Mouse (Mus musculus) cerebellum, adult 2 months (tissue): ENCODE results near the gene Bcr. TPM values are rescaled to one million over a fixed set of nuclear protein-coding genes. Genes with fewer than 3 reads are reported as not detected.

Experiments
- DNase-seq, 2 experiments: peaks; one replicate each; pipeline ENCODE4 v3.0.0; 2021
- H3K27ac ChIP-seq: fragments of 200-500 bp; 2 replicates; pipeline ENCODE4 v1.5.1; 2012; ENCODE audit warnings: low read length, control low read depth, inconsistent platforms; ENCODE audit not compliant: insufficient read depth
- H3K27me3 ChIP-seq: fragments of 200-500 bp; 2 replicates; pipeline ENCODE4 v1.6.1; 2012; ENCODE audit warnings: inconsistent platforms, mild to moderate bottlenecking, low read length, moderate library complexity; ENCODE audit not compliant: control insufficient read depth, insufficient read depth
- H3K4me1 ChIP-seq: fragments of 200-500 bp; 2 replicates; pipeline ENCODE4 v1.6.1; 2011; ENCODE audit warnings: low read length; ENCODE audit not compliant: control insufficient read depth, insufficient read depth
- H3K4me3 ChIP-seq: fragments of 200-500 bp; replicated peaks from 2 replicates; pipeline ENCODE3; 2011; ENCODE audit warnings: mild to moderate bottlenecking, low read depth, low read length, control low read depth; ENCODE audit not compliant: insufficient read depth
- CTCF ChIP-seq: fragments of 200-500 bp; IDR thresholded peaks from 2 replicates; pipeline ENCODE4 v1.5.1; 2011; ENCODE audit warnings: low read depth, mild to moderate bottlenecking, control low read depth, low read length, moderate library complexity, borderline replicate concordance; ENCODE audit not compliant: insufficient read depth
- POLR2A ChIP-seq: fragments of 200-500 bp; IDR thresholded peaks from 2 replicates; pipeline ENCODE4 v1.6.1; 2011; ENCODE audit warnings: low read length, control low read depth, borderline replicate concordance; ENCODE audit not compliant: insufficient read depth
- WGBS: fragments of 180-500 bp; shearing (Covaris S2); methylation state at CpG from one replicate; pipeline ENCODE4 v1.1.7; 2018; 5-methylcytosine and 5-hydroxymethylcytosine counted together
- polyA plus RNA-seq: library from polyadenylated mRNA; depleted of rRNA; stranded (reverse); fragments of >200 nt; gene quantifications from 2 replicates; pipeline ENCODE4 v1.2.3, GENCODE M21; 2012

The Bcr gene
- polyA plus RNA-seq, 1 experiment, result 44.4 TPM

DNA sequence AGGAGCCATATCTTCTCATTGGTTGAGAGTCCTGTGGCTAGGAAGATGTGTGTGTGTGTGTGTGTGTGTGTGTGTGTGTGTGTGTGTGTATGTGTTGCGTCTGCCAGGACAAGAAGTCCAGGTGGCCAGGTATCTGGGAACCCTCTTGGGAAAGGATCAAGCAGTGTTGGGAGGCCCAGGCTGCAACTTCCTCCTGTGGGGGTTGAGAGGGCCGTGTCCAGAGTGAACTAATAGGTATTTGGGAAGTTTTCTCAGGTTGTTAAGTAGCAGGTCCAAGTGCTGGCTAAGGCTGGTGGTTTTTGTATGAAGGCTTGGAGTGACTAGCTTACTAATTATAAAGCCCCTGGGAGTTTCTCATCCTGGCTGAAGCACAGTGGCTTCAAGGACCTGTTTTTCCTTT lies 7.7 kb downstream of the Bcr start:
- H3K27me3 ChIP-seq, result no peaks in the 10 kb centered on the region
- H3K4me3 ChIP-seq, result no peak overlapping the region
- TF ChIP-seq CTCF (no peak), POLR2A (no peak)
- peaks cover 19% of the 10 kb centered on the region for H3K4me1 ChIP-seq
- H3K27ac ChIP-seq, result no peak overlapping the region
- WGBS, result 16% methylated on average over 2 of the region's 2 CpGs
- no peak for DNase-seq

DNA sequence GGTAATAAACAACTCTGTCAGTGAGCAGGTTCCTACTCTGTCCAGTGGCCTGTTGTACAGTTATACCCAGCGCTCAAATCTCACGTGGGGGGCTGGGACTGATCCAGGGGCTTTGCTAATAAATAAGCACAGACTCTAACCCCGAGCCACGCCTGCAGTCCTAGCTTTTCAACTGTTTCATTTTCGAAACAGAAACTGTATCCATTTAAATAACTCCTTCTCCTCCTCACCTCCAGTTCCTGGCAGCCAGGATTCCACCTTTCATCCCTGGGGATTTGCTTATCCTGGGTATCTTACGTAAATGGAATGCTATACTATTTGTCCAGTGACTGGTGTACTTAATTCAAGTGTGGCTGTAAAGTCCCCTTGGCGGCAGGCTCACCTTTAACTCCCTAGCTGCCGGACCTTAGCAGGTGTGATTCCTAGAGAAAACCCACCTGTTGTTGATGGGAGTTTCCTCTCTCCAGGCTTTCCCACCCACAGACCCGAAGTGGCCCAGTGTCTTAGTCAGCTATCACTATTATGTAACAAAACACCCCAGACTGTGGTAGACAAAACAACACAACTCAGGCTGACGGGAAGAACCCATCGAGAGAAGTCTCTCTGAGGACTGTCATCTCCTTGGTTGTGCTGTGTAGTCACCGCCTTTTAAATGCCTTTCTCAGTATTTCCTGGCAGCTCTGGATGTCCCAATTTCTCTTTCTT lies 8.4 kb downstream of the Bcr start:
- Histone ChIP-seq H3K4me3 (no peak overlapping the region), H3K27ac (no peak overlapping the region), H3K4me1 (peaks cover 13% of the 10 kb centered on the region), H3K27me3 (no peaks in the 10 kb centered on the region)
- TF ChIP-seq CTCF, result no peak
- TF ChIP-seq POLR2A, result no peak
- no peak for DNase-seq
- 65% methylated on average over 12 of the region's 12 CpGs for WGBS

DNA sequence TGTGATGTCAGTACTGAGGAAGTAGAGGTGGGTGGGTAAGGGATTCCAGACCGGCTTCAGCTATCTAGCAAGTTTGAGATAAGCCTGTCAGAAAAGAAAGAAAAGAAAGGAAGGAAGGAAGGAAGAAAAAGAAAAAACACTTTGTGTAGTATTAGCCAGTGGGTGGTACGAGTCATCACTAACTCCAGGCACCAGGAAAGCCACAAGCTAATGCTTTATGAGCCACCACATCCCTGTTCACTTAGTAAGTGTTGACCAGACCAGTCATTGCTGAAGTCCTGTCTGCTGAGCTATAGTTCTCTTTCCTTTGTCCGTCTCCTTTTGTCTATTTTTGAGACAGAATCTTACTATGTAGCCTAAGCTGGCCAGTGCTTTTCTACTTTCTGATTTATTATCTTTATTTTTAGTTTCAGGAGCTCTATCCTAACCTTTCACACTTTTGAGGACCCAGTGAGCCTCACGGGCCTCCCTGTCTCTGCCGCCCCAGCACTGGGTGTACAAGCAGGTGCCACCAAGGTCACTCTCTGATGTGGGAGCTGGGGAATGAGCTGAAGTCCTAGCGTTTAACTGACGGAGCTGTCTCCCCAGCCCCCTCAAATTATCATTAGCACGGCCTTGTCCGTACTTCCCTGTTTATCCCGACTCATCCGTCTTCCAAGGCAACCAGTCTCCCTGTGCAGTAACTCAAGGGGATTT lies 10.0 kb downstream of the Bcr start:
- H3K27ac ChIP-seq, result no peak overlapping the region
- TF ChIP-seq CTCF (no peak), POLR2A (no peak)
- peaks cover 13% of the 10 kb centered on the region for H3K4me1 ChIP-seq
- DNase-seq, result no peak
- WGBS, result 88% methylated on average over 11 of the region's 11 CpGs
- H3K4me3 ChIP-seq, result no peak overlapping the region
- H3K27me3 ChIP-seq, result no peaks in the 10 kb centered on the region

DNA sequence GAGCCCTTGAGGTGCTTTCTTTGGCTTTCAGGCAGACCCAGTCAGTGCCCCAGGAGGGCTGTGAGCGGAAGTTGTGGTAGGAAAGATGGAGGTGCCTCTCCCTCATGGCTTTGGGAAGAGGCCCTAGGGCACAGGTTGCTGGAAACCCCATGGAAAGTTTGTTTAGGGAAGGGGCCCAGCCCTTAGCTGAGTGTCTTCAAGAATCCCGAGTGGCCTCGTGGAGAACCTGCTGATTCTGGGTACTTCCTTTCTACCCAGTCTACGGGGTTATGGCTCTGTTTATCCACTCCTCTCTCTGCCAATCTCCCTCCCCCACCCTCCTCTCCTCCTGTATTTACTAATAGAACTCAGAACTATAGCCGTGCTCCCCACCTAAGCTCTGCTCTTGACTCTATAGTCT lies 15.3 kb downstream of the Bcr start:
- H3K4me3 ChIP-seq, result no peak overlapping the region
- H3K4me1 ChIP-seq, result peaks cover 20% of the 10 kb centered on the region
- no peak for DNase-seq
- TF ChIP-seq POLR2A (no peak), CTCF (no peak)
- no peaks in the 10 kb centered on the region for H3K27me3 ChIP-seq
- H3K27ac ChIP-seq, result no peak overlapping the region
- 78% methylated on average over 5 of the region's 5 CpGs for WGBS

DNA sequence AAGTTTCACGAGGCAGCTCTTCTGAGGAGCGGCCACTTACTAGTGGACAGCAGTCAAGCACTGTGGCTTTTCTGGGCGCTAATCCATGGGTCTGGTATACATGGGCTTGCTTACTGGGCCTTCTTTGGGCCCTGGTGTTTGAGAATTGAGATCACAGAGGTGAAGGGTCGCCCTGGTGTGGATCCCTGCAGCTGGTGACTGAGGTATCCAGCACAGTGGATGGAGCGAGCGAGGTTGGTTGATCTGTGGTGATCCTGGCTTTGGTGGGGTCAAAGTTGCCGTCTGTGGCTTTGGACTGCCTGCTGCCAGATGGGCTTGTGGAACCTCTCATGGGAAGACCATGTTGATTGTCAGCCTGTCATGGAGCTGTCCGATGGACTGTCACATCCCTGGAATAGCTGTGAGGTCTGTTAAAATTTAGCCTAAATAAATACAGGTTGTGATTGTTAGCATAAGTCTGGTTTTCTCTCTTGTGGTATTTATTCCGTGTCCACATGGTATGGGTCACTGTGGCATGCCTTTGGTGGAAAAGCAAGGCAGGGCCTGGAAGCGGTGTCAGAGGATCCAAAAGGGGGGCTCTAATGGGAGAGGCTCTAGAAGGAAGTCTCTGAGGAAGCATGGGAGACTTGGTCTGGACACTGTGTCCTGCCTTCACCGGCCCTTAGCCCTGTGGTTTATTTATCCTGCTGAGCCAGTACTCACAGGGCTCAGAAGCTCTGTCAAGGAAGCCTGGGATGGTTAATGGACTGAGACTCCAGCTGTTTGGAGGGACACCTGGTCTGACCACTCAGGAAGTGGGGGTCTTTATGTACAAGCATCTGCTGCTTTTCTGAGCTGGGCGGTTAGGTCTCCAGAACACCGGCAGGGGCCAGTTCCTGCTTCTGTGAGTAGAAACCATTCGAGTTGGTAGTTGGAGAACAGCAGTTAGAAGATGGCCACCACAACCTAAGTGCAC lies 18.1 kb downstream of the Bcr start:
- TF ChIP-seq POLR2A (no peak), CTCF (no peak)
- Histone ChIP-seq H3K27me3 (no peaks in the 10 kb centered on the region), H3K4me1 (peaks cover 16% of the 10 kb centered on the region; the same call in 1 of the 2 replicates), H3K27ac (no peak overlapping the region), H3K4me3 (no peak overlapping the region)
- 88% methylated on average over 14 of the region's 14 CpGs for WGBS
- DNase-seq, result no peak

DNA sequence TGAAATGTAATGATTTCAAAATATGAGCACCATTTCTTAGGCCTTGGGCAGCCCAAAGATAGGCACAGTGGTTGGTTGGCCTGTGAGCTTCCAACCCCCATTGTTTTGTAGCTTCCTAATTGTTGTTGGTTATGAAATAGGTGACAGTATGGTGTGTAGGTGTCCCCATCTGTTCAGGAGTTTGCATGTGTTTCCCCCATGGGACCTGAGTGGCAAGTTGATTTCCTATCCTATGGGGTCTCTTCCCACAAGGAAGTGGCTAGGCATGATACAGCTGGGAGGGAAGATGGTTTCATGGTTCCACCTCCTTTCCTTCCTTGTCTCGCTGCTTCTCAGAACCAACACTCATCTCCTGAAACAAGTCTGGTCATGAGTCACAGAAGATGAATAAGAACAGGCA lies 24.9 kb downstream of the Bcr start:
- Histone ChIP-seq H3K4me1 (no peaks in the 10 kb centered on the region), H3K4me3 (no peak overlapping the region), H3K27me3 (no peaks in the 10 kb centered on the region), H3K27ac (no peak overlapping the region)
- WGBS, result 72% methylated on average over 1 of the region's 1 CpGs
- TF ChIP-seq POLR2A (no peak), CTCF (no peak)
- DNase-seq, result no peak

DNA sequence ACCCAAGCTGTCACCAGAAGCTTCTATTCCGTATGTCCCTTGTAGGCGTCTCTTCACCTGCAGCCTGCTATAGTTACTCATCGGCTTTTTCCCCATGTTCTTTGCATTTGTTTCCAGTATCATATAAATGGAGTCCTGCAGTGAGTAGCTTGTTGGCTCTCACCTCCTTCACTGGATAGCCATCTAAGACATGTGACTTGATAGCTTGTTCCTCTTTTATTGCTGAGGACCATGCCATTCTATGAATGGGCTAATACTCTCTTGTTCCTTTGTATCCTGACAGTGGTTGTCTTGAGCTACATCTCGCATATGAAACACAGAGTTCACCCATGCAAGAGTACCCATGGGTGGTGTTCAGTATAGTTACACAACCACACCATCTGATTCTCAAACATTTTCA lies 28.1 kb downstream of the Bcr start:
- 87% methylated on average over 4 of the region's 4 CpGs for WGBS
- Histone ChIP-seq H3K4me3 (no peak overlapping the region), H3K27ac (no peak overlapping the region), H3K4me1 (peaks cover 6% of the 10 kb centered on the region), H3K27me3 (no peaks in the 10 kb centered on the region)
- DNase-seq, result no peak
- TF ChIP-seq CTCF (no peak), POLR2A (no peak)
